Mouse (Mus musculus) kidney, embryonic 15.5 days (tissue): ENCODE results near the gene Ddias. TPM values are rescaled to one million over a fixed set of nuclear protein-coding genes. Genes with fewer than 3 reads are reported as not detected.
"Not testable (repeated sequence)": the region's sequence is repeated elsewhere in the genome, so short reads cannot be mapped to it uniquely, and the experiment has no call there.

Experiments used
- ATAC-seq: fragments of 200-750 bp; cut with Nextera tagmentation; replicated peaks from 2 replicates; pipeline ENCODE4 v1.8.0; 2017; ENCODE audit warnings: moderate TSS enrichment; ENCODE audit not compliant: low FRiP score
- H3K27ac ChIP-seq: fragments of 300-500 bp; sonication (generic); 2 replicates; pipeline ENCODE4 v1.5.1; 2015; ENCODE audit warnings: mild to moderate bottlenecking, inconsistent platforms
- H3K27me3 ChIP-seq: fragments of 300-500 bp; sonication (generic); 2 replicates; pipeline ENCODE4 v1.6.1; 2015; ENCODE audit warnings: inconsistent platforms
- H3K36me3 ChIP-seq: fragments of 300-500 bp; sonication (generic); 2 replicates; pipeline ENCODE4 v1.6.1; 2015; ENCODE audit warnings: inconsistent platforms
- H3K4me1 ChIP-seq: fragments of 300-500 bp; sonication (generic); 2 replicates; pipeline ENCODE4 v1.6.1; 2015; ENCODE audit warnings: inconsistent platforms
- H3K4me2 ChIP-seq: fragments of 300-500 bp; sonication (generic); 2 replicates; pipeline ENCODE4 v1.6.1; 2015; ENCODE audit warnings: moderate library complexity, mild to moderate bottlenecking, inconsistent platforms
- H3K4me3 ChIP-seq: fragments of 300-500 bp; sonication (generic); replicated peaks from 2 replicates; pipeline ENCODE4 v1.5.1; 2015; ENCODE audit warnings: mild to moderate bottlenecking, inconsistent platforms
- H3K9ac ChIP-seq: fragments of 300-500 bp; sonication (generic); 2 replicates; pipeline ENCODE4 v1.6.1; 2015; ENCODE audit warnings: mild to moderate bottlenecking, inconsistent platforms
- H3K9me3 ChIP-seq: fragments of 300-500 bp; sonication (generic); replicated peaks from 2 replicates; pipeline ENCODE4 v1.6.1; 2016; ENCODE audit warnings: inconsistent platforms
- WGBS: fragments of 180-500 bp; shearing (Covaris S2); methylation state at CpG from one replicate; pipeline ENCODE4 v1.1.7; 2015; ENCODE audit warnings: mixed read lengths; 5-methylcytosine and 5-hydroxymethylcytosine counted together
- polyA plus RNA-seq: library from polyadenylated mRNA; unstranded; fragments of >200 nt; fragmentation: Nextera tagmentation; extraction: Ambion mirVana; gene quantifications from 2 replicates; pipeline ENCODE4 v1.2.1, GENCODE M21; 2015

Gene Ddias
- 12.2 and 16.7 TPM in 2 replicates for polyA plus RNA-seq

- H3K4me3 ChIP-seq = peak within 1 kb of the TSS; percentile 74
- under 1% methylated on average over 53 of the region's 53 CpGs for WGBS
- H3K4me1 ChIP-seq = peaks cover 26% of the 10 kb centered on the region
- ATAC-seq = peak; percentile 87
- no peaks in the 10 kb centered on the region for H3K36me3 ChIP-seq
- no peaks in the 10 kb centered on the region for H3K9me3 ChIP-seq
- H3K27ac ChIP-seq = peak within 1 kb of the TSS; percentile 99
- no peaks in the 10 kb centered on the region for H3K27me3 ChIP-seq
- H3K4me2 ChIP-seq = peak within 1 kb of the TSS; percentile 85
- H3K9ac ChIP-seq = peak within 1 kb of the TSS; percentile 70
Measured at GRCm38 (mm10) chr7:92874116-92874675, at the start of gene Ddias, which contains the start of gene Prcp. Ddias (minus strand) TSS chr7:92874247. Prcp (plus strand) TSS chr7:92874470.

- Histone ChIP-seq H3K4me1 (no peaks in the 10 kb centered on the region), H3K9ac (no peak overlapping the region), H3K36me3 (no peaks in the 10 kb centered on the region), H3K27me3 (no peaks in the 10 kb centered on the region), H3K9me3 (no peaks in the 10 kb centered on the region), H3K27ac (no peak overlapping the region), H3K4me3 (no peak overlapping the region), H3K4me2 (no peak overlapping the region)
- 83% methylated on average over 2 of the region's 2 CpGs for WGBS
- no peak for ATAC-seq
Measured at GRCm38 (mm10) chr7:92920857-92921172, 46.8 kb upstream of the Ddias start.

DNA sequence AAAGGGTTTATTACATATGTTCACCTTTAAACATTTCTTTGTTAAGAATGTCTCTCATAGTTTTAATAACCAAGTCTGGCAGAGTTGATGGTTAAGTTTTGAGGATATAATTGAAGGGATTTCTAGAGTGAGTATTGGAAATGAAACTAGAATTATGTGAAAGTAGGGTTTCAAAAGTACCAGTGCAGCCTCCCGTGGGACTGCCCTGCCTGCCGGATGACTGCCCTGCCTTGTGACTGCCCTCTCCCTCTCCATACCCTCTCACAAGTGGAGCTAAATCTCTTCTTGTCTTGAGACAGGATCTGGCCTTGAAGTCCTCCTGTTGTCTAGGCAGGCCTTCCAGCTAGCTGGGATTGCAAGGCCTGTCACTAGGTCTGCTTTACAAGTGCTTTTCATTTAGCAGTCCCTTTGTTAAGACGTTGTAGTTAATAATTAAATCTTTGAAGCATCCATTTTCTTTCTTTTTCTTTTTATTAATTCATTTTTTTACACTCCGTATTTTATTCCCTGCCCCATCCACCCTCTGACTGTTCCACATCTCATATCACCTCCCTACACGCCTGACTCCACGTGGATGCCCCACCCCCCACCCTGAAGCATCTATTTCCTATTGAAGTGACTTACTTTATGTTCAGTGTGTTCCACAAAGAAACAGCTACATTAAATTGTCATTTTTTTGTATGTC, 46.3 kb upstream of the Ddias start:
- 83% methylated on average over 6 of the region's 6 CpGs for WGBS
- ATAC-seq = no peak
- Histone ChIP-seq H3K9me3 (no peaks in the 10 kb centered on the region), H3K4me2 (no peak overlapping the region), H3K4me1 (no peaks in the 10 kb centered on the region), H3K27ac (no peak overlapping the region), H3K4me3 (no peak overlapping the region), H3K36me3 (no peaks in the 10 kb centered on the region), H3K9ac (no peak overlapping the region), H3K27me3 (no peaks in the 10 kb centered on the region)

GRCm38 (mm10) chr7:92904285-92904684, 30.2 kb upstream of the Ddias start:
- H3K4me3 ChIP-seq, H3K27me3 ChIP-seq, H3K27ac ChIP-seq, H3K4me1 ChIP-seq, H3K9ac ChIP-seq, H3K36me3 ChIP-seq, H3K4me2 ChIP-seq, H3K9me3 ChIP-seq: not testable (repeated sequence)
- peak; percentile 59; the same call in 1 of the 2 replicates for ATAC-seq
- WGBS = 51% methylated on average over 7 of the region's 7 CpGs

DNA sequence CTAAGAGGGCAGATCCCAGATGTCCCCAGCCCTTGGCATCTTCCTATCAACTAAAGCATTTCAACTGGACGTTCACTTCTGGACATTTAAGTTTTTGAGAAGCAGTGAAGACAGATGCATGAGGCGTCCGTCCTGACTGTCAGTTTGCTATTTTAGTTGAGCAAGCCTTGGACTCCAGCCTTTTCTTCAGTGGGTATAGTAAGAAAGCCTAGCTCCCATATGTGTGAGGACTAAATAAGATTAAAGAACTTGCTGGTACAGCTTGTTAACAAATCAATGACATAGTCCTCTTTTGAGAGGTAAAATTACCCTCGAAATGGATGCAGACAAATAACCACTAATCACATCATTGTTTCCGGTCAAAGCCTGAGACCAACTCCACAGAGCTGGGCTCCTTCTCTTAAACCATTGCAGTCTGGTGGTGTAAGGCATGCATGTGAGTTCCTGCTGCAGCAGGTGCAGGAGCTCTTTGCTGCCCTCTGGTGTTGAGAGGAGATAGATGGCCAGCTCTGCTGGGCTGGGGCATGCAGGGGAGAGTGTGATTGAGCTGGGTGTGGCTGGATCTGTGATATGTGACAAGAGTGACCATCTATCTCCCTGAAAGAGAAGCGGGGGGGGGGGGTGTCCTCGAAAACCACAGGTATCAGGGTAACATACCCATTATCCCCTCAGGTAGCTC, 29.5 kb upstream of the Ddias start:
- 52% methylated on average over 7 of the region's 7 CpGs for WGBS
- no peak overlapping the region for H3K4me3 ChIP-seq
- no peak overlapping the region for H3K9ac ChIP-seq
- no peaks in the 10 kb centered on the region for H3K27me3 ChIP-seq
- no peaks in the 10 kb centered on the region for H3K36me3 ChIP-seq
- H3K9me3 ChIP-seq = no peaks in the 10 kb centered on the region
- no peak overlapping the region for H3K4me2 ChIP-seq
- H3K4me1 ChIP-seq = no peaks in the 10 kb centered on the region
- ATAC-seq = peak; percentile 95
- H3K27ac ChIP-seq = no peak overlapping the region

DNA sequence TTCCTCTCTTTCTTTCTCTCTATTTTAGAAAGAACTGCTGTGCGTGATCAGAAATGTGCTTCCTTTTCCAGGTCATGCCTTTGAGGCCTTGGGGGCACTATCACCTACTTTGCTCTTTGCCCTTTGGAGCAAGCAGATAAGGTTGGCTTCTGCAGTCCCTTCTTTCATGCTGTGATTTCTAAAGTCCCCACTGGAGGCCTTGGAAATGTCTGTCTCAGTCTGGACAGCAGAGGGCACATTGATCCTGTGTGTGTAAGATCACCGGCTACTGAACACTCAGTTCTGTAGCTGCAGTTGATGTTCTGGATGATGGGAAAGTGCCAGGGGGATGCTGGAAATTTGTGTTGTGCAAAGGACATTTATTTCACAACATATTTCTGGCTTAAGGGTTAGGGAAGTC, 23.0 kb upstream of the Ddias start:
- Histone ChIP-seq H3K4me2 (no peak overlapping the region), H3K9me3 (no peaks in the 10 kb centered on the region), H3K4me3 (no peak overlapping the region), H3K9ac (no peak overlapping the region), H3K36me3 (no peaks in the 10 kb centered on the region), H3K27ac (no peak overlapping the region), H3K4me1 (no peaks in the 10 kb centered on the region), H3K27me3 (no peaks in the 10 kb centered on the region)
- 49% methylated on average over 2 of the region's 2 CpGs for WGBS
- ATAC-seq = no peak

- no peaks in the 10 kb centered on the region for H3K4me1 ChIP-seq
- no peak overlapping the region for H3K4me3 ChIP-seq
- H3K27ac ChIP-seq = no peak overlapping the region
- 78% methylated on average over 5 of the region's 5 CpGs for WGBS
- no peak overlapping the region for H3K4me2 ChIP-seq
- H3K9me3 ChIP-seq = no peaks in the 10 kb centered on the region
- no peak for ATAC-seq
- H3K9ac ChIP-seq = no peak overlapping the region
- no peaks in the 10 kb centered on the region for H3K27me3 ChIP-seq
- no peaks in the 10 kb centered on the region for H3K36me3 ChIP-seq
Measured at GRCm38 (mm10) chr7:92896036-92896435, 22.0 kb upstream of the Ddias start.

GRCm38 (mm10) chr7:92893478-92893877, 19.4 kb upstream of the Ddias start:
- Histone ChIP-seq H3K9me3 (no peaks in the 10 kb centered on the region), H3K27ac (no peak overlapping the region), H3K4me1 (0 out of 2 replicates have a peak, but pooled peaks cover 2% of the 10 kb centered on the region), H3K36me3 (no peaks in the 10 kb centered on the region), H3K4me2 (no peak overlapping the region), H3K27me3 (no peaks in the 10 kb centered on the region), H3K9ac (no peak overlapping the region), H3K4me3 (no peak overlapping the region)
- no peak for ATAC-seq
- WGBS = 55% methylated on average over 3 of the region's 3 CpGs

GRCm38 (mm10) chr7:92890618-92891230, 16.7 kb upstream of the Ddias start:
- Histone ChIP-seq H3K27me3 (no peaks in the 10 kb centered on the region), H3K4me2 (no peak overlapping the region), H3K9me3 (no peaks in the 10 kb centered on the region), H3K4me3 (no peak overlapping the region), H3K4me1 (0 out of 2 replicates have a peak, but pooled peaks cover 2% of the 10 kb centered on the region), H3K27ac (no peak overlapping the region), H3K9ac (no peak overlapping the region), H3K36me3 (no peaks in the 10 kb centered on the region)
- 22% methylated on average over 4 of the region's 4 CpGs for WGBS
- ATAC-seq = no peak

GRCm38 (mm10) chr7:92890211-92890610, 16.2 kb upstream of the Ddias start:
- Histone ChIP-seq H3K9ac (no peak overlapping the region), H3K27ac (no peak overlapping the region), H3K36me3 (no peaks in the 10 kb centered on the region), H3K4me3 (no peak overlapping the region), H3K4me1 (0 out of 2 replicates have a peak, but pooled peaks cover 2% of the 10 kb centered on the region), H3K27me3 (no peaks in the 10 kb centered on the region), H3K4me2 (no peak overlapping the region), H3K9me3 (no peaks in the 10 kb centered on the region)
- no peak for ATAC-seq
- 39% methylated on average over 1 of the region's 1 CpGs for WGBS

DNA sequence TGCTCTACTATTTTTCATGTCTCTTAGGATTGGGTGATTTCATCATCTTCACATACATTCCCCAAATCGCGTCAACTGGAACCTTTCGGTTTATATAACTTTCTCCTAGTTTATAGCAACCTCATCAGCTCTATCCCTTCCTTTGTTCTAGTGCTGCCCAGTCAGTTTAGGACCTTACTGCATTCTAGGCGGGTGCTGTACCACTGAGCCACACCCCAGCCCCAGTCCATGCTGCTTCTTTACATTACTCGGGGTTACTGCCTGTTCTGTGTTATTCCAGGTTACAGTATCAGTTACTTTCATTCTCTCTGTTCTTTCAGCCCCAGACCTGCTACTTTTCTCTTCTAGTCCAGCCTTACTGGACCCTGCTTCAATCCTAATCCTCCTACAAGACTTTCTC, 13.2 kb upstream of the Ddias start:
- H3K36me3 ChIP-seq = no peaks in the 10 kb centered on the region
- H3K4me1 ChIP-seq = 0 out of 2 replicates have a peak, but pooled peaks cover 2% of the 10 kb centered on the region
- no peaks in the 10 kb centered on the region for H3K27me3 ChIP-seq
- no peak overlapping the region for H3K4me3 ChIP-seq
- ATAC-seq = no peak
- no peak overlapping the region for H3K27ac ChIP-seq
- no peaks in the 10 kb centered on the region for H3K9me3 ChIP-seq
- no peak overlapping the region for H3K9ac ChIP-seq
- no peak overlapping the region for H3K4me2 ChIP-seq
- WGBS = 88% methylated on average over 5 of the region's 5 CpGs

DNA sequence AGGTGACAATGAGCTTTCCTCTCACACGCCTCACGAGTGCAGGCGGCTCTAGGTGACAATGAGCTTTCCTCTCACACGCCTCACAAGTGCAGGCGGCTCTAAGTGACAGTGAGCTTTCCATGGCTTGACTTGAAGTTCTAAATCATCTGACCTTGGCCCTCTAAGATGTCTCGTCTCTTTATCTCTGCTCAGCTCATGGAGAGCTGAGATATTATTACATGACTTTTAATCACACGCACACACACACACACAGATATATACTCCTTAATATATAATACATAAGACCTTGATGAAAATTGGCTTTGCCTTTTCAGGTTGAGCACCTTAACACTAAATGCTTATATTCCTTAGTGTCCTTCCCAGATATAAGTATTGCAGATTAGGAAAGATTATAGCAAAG, 12.8 kb upstream of the Ddias start:
- Histone ChIP-seq H3K36me3 (no peaks in the 10 kb centered on the region), H3K4me2 (no peak overlapping the region), H3K4me3 (no peak overlapping the region), H3K27me3 (no peaks in the 10 kb centered on the region), H3K9ac (no peak overlapping the region), H3K9me3 (no peaks in the 10 kb centered on the region), H3K4me1 (0 out of 2 replicates have a peak, but pooled peaks cover 2% of the 10 kb centered on the region), H3K27ac (no peak overlapping the region)
- 65% methylated on average over 7 of the region's 7 CpGs for WGBS
- no peak for ATAC-seq
